Mouse (Mus musculus): ENCODE measurements around the gene Gm20834. TPM values are rescaled to one million over a fixed set of nuclear protein-coding genes. Genes with fewer than 3 reads are reported as not detected.

Gene Gm20834
- total RNA-seq (2023) = not detected

DNA sequence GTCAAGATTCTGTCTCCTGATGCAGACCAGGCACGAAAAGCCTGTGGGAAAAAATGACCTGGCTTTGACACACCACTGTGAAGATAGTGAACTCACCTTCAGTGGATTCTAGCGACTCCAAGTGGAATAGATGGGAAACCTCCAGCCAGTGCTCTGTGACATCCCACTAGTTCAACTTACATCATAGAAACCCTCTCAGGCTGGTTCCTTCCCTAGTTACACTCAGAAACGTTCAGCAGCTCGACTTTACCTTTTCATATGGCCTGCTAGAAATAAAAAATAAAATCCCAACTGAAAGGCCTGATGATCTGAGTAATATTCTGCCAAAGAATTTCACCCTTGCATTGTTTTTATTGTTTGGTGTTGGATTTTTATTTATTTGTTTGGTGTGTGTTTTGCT, at the start of gene Gm20834:
Gene Gm20834, minus strand, starts transcription at position 101 of the 400 bp plus-strand sequence.

Other genes starting within 250 kb of the Gm20834 start
- gene Gm21310, start 177.4 kb downstream of the Gm20834 start, total RNA-seq (2023) = not detected
- gene Gm28510, start 88.1 kb upstream of the Gm20834 start, total RNA-seq (2023) = not detected
- not detected for gene Gm20737, start 211.5 kb upstream of the Gm20834 start, total RNA-seq (2023)
- gene Gm21775, start 228.9 kb upstream of the Gm20834 start, total RNA-seq (2023) = not detected